Mouse (Mus musculus): Measurements from ENCODE around the gene Uqcr11. TPM values are rescaled to one million over a fixed set of nuclear protein-coding genes. Genes with fewer than 3 reads are reported as not detected.
A peak's percentile ranks its signal among the peaks of the same experiment; 100 is the strongest.

The Uqcr11 gene
- total RNA-seq (2014; rRNA removed) (295 and 379 TPM in 2 replicates), polyA plus RNA-seq (2015; fragmentation: Nextera tagmentation; extraction: Ambion mirVana) (638 and 795 TPM in 2 replicates)

DNA sequence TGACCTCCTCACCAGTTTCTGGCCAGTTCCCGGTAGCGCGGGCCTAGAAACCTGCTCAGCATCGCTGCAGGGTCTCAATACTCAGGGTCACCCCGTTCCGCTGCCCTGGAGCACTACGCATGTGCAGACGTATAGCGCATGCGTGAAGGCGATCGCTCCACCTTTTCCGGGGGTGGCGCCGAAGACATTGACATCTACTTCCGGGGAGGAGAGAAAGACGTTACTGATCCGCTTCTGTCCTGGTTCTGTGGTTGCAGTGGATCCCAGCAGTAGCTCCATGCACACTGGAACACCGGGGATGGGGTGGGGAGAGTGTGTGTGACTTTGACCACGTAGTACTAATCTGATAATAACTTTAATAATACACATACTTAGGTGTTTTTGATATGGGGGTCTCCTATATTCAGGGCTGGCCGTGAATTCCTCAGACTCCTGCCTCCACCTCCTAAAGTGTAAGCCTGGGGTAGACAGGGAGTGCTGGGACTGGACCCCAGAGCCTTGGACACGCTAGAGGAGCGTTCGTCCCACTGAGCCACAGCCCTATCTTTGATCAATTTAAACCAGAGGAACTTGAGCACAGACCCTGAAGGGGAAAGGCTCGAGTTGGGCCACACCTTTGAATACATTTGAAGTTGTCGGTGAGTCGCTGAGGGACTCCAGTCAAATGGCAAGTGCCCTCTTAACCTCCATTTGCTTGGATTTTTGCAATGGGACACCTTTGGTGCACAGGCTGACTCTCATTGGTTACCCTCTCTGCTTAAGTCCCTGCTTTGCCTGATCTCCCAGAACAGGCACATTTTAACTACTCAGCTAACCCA is at the start of gene Uqcr11:
TSS of gene Uqcr11 (minus strand) at position 147 of the 818 bp plus-strand sequence.
- DNase-seq (ENCODE audit: low spot score) (peak; percentile 97), ATAC-seq (ENCODE audit: low FRiP score) (peak; percentile 83)
- H3K36me3 ChIP-seq (ENCODE audit: insufficient read depth, low read length): peaks cover 39% of the 10 kb centered on the region
- peak within 1 kb of the TSS; percentile 90 for H3K9ac ChIP-seq (replicated peaks; ENCODE audit: low read length, poor library complexity, severe bottlenecking)
- H3K4me2 ChIP-seq (ENCODE audit: low read depth, low read length, poor library complexity, severe bottlenecking): peak within 1 kb of the TSS; percentile 94
- peaks cover 11% of the 10 kb centered on the region for H3K4me1 ChIP-seq (ENCODE audit: insufficient read depth, low read length)
- peak within 1 kb of the TSS; percentile 81 for H3K27ac ChIP-seq (ENCODE audit: low read depth, low read length)
- no peaks in the 10 kb centered on the region for H3K27me3 ChIP-seq (ENCODE audit: insufficient read depth, low read length)
- H3K9me3 ChIP-seq (ENCODE audit: low read length): no peaks in the 10 kb centered on the region
- no peak for TF ChIP-seq CTCF (IDR thresholded peaks at IDR 0.05)
- WGBS: 2% methylated on average over 27 of the region's 27 CpGs
- H3K4me3 ChIP-seq (ENCODE audit: low read depth, low read length): peak within 1 kb of the TSS; percentile 84

DNA sequence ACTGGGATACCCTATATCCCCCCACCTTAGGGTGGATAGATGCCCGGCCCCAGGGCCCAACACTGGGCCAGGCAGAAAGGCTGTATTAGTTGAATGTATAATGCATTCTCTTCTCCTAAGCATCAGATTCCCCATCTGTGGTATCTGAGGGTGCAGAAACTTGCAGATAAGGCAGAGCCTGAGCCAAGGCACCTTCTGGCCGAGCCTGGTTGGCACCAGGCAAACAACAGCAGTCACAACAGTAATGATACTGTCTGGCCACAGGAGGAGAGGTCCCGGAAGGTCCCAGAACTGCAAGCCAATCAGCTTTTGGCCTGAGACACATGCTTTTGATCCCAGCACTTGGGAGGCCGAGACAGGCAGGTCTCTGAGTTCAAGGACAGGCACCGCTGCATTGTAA is 49.1 kb upstream of the Uqcr11 start:
- DNase-seq (ENCODE audit: low spot score) (no peak), ATAC-seq (ENCODE audit: low FRiP score) (no peak)
- no peak overlapping the region for H3K9ac ChIP-seq (replicated peaks; ENCODE audit: low read length, poor library complexity, severe bottlenecking)
- no peak overlapping the region for H3K4me3 ChIP-seq (ENCODE audit: low read depth, low read length)
- H3K4me2 ChIP-seq (ENCODE audit: low read depth, low read length, poor library complexity, severe bottlenecking): no peak overlapping the region
- H3K9me3 ChIP-seq (ENCODE audit: low read length): no peaks in the 10 kb centered on the region
- no peaks in the 10 kb centered on the region for H3K27me3 ChIP-seq (ENCODE audit: insufficient read depth, low read length)
- TF ChIP-seq CTCF (IDR thresholded peaks at IDR 0.05): no peak
- no peaks in the 10 kb centered on the region for H3K4me1 ChIP-seq (ENCODE audit: insufficient read depth, low read length)
- WGBS: 82% methylated on average over 5 of the region's 5 CpGs
- no peak overlapping the region for H3K27ac ChIP-seq (ENCODE audit: low read depth, low read length)
- no peaks in the 10 kb centered on the region for H3K36me3 ChIP-seq (ENCODE audit: insufficient read depth, low read length)

DNA sequence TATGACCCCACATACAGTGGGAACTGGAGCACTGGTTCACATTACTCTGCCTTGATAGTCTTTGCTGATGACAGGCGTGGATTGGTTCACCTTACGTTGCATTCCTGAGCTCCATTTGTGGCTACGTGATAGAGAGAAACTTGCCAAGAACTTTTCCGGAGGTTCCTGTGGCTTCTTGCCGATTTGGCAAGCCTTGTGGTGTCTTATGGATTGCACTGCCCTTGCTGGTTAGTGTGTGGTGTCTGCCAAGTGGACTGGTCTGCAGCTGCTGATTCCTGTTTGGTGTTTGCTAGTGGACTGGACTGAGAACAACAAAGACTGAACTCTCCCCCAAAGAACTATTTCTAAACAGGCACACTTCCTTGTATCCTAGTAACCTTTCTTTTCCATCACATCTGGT is 48.2 kb upstream of the Uqcr11 start:
- Histone ChIP-seq H3K27me3 (ENCODE audit: insufficient read depth, low read length) (no peaks in the 10 kb centered on the region), H3K4me2 (ENCODE audit: low read depth, low read length, poor library complexity, severe bottlenecking) (no peak overlapping the region), H3K36me3 (ENCODE audit: insufficient read depth, low read length) (no peaks in the 10 kb centered on the region), H3K9ac (replicated peaks; ENCODE audit: low read length, poor library complexity, severe bottlenecking) (no peak overlapping the region), H3K27ac (ENCODE audit: low read depth, low read length) (no peak overlapping the region), H3K9me3 (ENCODE audit: low read length) (no peaks in the 10 kb centered on the region), H3K4me3 (ENCODE audit: low read depth, low read length) (no peak overlapping the region), H3K4me1 (ENCODE audit: insufficient read depth, low read length) (no peaks in the 10 kb centered on the region)
- ATAC-seq (ENCODE audit: low FRiP score) (no peak), DNase-seq (ENCODE audit: low spot score) (no peak)
- no peak for TF ChIP-seq CTCF (IDR thresholded peaks at IDR 0.05)
- WGBS: 89% methylated on average over 5 of the region's 5 CpGs

DNA sequence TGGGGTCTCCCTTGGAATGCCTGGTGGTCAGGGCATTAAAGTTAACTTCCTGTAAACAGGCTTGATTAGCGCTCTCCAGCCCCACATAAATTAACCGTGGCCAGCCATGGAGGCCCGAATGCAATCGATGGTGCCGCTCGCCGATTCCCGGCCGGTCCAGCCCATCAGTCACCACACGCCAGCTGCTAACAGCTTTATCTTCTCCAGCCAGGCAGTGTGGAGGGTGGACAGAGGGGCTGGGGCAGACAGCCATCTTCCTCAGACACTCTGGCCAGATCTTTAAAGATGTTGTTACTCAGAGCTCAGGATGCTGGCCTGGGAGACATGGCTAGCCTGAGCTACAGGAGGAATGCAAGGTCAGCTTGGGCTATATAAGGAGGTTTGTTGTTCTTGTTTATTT is 47.0 kb upstream of the Uqcr11 start:
- no peaks in the 10 kb centered on the region for H3K9me3 ChIP-seq (ENCODE audit: low read length)
- H3K36me3 ChIP-seq (ENCODE audit: insufficient read depth, low read length): no peaks in the 10 kb centered on the region
- no peak for ATAC-seq (ENCODE audit: low FRiP score)
- H3K27me3 ChIP-seq (ENCODE audit: insufficient read depth, low read length): no peaks in the 10 kb centered on the region
- no peak overlapping the region for H3K27ac ChIP-seq (ENCODE audit: low read depth, low read length)
- no peak overlapping the region for H3K9ac ChIP-seq (replicated peaks; ENCODE audit: low read length, poor library complexity, severe bottlenecking)
- no peak for TF ChIP-seq CTCF (IDR thresholded peaks at IDR 0.05)
- DNase-seq (ENCODE audit: low spot score): no peak
- 79% methylated on average over 10 of the region's 10 CpGs for WGBS
- no peak overlapping the region for H3K4me2 ChIP-seq (ENCODE audit: low read depth, low read length, poor library complexity, severe bottlenecking)
- no peaks in the 10 kb centered on the region for H3K4me1 ChIP-seq (ENCODE audit: insufficient read depth, low read length)
- no peak overlapping the region for H3K4me3 ChIP-seq (ENCODE audit: low read depth, low read length)

DNA sequence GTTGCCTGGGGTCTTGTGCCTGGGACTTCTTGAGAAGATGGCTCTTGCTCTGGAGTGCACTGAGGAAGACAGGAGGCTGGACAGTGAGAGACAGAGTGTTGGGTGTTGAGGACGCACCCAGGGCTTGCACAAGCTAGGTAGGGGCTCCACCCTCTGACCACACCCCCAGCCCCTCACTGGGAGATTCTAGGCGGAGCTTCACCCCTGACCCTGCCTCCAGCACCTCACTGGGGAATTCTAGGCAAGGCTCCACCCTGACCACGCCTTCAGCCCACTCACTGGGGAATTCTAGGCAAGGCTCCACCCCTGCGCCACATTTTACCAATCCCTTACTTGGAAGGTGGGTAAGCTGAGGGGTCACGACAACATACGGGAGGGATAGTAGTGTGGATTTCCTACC is 44.0 kb upstream of the Uqcr11 start:
- TF ChIP-seq CTCF (IDR thresholded peaks at IDR 0.05): no peak
- Histone ChIP-seq H3K4me2 (ENCODE audit: low read depth, low read length, poor library complexity, severe bottlenecking) (no peak overlapping the region), H3K27ac (ENCODE audit: low read depth, low read length) (no peak overlapping the region), H3K9me3 (ENCODE audit: low read length) (no peaks in the 10 kb centered on the region), H3K9ac (replicated peaks; ENCODE audit: low read length, poor library complexity, severe bottlenecking) (no peak overlapping the region), H3K27me3 (ENCODE audit: insufficient read depth, low read length) (peaks cover 6% of the 10 kb centered on the region; the same call in 1 of the 2 replicates), H3K4me3 (ENCODE audit: low read depth, low read length) (no peak overlapping the region), H3K4me1 (ENCODE audit: insufficient read depth, low read length) (no peaks in the 10 kb centered on the region), H3K36me3 (ENCODE audit: insufficient read depth, low read length) (no peaks in the 10 kb centered on the region)
- DNase-seq (ENCODE audit: low spot score): no peak
- WGBS: 11% methylated on average over 6 of the region's 6 CpGs
- no peak for ATAC-seq (ENCODE audit: low FRiP score)

DNA sequence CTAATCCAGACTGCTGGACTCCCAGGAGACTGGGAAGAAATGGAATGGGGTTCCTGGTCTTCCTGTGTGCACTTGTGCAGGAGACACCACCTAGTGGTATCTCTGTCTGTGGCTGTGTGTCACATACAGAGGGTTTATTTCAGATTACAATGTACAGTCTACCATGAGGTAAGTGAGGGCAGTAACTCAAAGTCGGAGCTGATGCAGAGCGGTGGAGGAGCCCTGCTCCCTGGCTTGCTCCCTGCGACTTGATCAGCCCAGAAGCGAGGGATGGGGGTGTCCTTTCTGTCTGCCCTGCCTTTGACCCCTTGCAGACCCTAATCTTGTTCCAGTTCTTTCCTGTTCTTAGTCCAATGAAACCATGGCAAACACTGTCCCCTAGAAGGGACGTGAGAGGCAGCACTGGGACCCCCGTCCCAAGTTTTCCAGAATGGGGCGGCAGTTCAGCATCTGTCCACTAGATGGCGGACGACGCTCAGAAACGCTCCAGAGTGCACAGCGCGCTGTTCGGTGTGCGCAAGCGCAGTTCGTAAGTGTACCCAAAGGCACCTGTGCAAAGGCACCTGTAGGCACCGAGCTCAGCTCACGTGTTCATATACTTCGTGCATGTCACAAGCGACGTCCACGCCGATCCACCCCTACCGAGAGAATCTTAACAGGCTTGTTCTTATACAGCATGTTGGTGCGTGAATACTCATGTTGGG is 39.4 kb upstream of the Uqcr11 start:
- peaks cover 6% of the 10 kb centered on the region; the same call in 1 of the 2 replicates for H3K27me3 ChIP-seq (ENCODE audit: insufficient read depth, low read length)
- no peaks in the 10 kb centered on the region for H3K36me3 ChIP-seq (ENCODE audit: insufficient read depth, low read length)
- TF ChIP-seq CTCF (IDR thresholded peaks at IDR 0.05): peak; percentile 100
- 0 out of 2 replicates have a peak overlapping the region, but pooled peaks have one; percentile 10 for H3K4me3 ChIP-seq (ENCODE audit: low read depth, low read length)
- DNase-seq (ENCODE audit: low spot score) (peak; percentile 89), ATAC-seq (ENCODE audit: low FRiP score) (peak; percentile 82)
- WGBS: 8% methylated on average over 26 of the region's 26 CpGs
- H3K9ac ChIP-seq (replicated peaks; ENCODE audit: low read length, poor library complexity, severe bottlenecking): no peak overlapping the region
- no peaks in the 10 kb centered on the region for H3K4me1 ChIP-seq (ENCODE audit: insufficient read depth, low read length)
- peak overlapping the region; percentile 36 for H3K4me2 ChIP-seq (ENCODE audit: low read depth, low read length, poor library complexity, severe bottlenecking)
- H3K9me3 ChIP-seq (ENCODE audit: low read length): no peaks in the 10 kb centered on the region
- H3K27ac ChIP-seq (ENCODE audit: low read depth, low read length): no peak overlapping the region

Data from midbrain, postnatal 0 days (tissue).